Mouse (Mus musculus): ENCODE measurements around the gene Cx3cl1. TPM values are rescaled to one million over a fixed set of nuclear protein-coding genes. Genes with fewer than 3 reads are reported as not detected.

Cx3cl1 gene
- polyA plus RNA-seq, 1 experiment from 2014 or later: 6.9 TPM

DNA sequence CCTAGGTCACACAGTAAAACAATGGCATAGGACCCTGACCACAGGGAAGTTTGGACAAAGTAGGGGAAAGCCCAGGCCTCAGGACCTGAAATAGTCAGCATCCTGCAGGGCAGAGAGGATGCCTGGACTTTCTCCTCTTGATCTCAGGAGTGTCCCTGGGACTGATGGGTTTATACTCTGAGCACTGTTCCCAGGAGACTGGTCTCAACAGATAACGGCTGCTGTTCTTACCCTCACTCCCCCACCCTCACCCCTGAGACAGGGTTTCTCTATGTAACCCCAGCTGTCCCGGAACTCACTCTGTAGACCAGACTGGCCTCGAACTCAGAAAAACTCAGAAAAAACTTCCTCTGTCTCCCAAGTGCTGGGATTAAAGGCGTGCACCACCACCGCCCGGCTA is 36.6 kb downstream of the Cx3cl1 start:
- H3K27me3 ChIP-seq: no peaks in the 10 kb centered on the region
- no peaks in the 10 kb centered on the region for H3K36me3 ChIP-seq (ENCODE audit: poor library complexity, severe bottlenecking)
- no peak overlapping the region for H3K4me2 ChIP-seq
- H3K27ac ChIP-seq: no peak overlapping the region
- 86% methylated on average over 6 of the region's 6 CpGs for WGBS
- no peak overlapping the region for H3K9ac ChIP-seq
- no peaks in the 10 kb centered on the region for H3K9me3 ChIP-seq (replicated peaks)
- no peak for ATAC-seq
- H3K4me1 ChIP-seq: peaks cover 6% of the 10 kb centered on the region; the same call in 1 of the 2 replicates
- H3K4me3 ChIP-seq: no peak overlapping the region

DNA sequence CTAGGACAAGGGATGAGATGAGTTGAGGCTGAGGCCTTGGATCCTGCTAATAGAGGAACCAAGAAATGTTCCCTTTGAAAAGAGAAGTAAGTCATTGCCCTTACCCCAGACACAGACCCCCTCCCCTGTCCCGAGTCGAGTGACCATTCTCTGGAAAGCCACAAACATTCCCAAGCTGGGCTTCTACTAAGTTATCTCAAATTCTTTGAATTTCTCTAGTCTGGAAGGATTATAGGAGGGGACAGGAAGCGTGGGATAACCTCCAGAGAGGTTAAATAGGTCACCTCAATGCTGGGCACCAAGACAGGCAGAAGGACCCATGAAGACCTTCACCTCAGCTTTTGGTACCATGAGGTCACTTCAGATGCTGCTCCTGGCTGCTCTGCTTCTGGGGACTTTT is 38.3 kb downstream of the Cx3cl1 start, which contains the start of gene Ccl17:
Gene Ccl17 (plus strand): TSS at position 301 of the 400 bp plus-strand sequence.
- Histone ChIP-seq H3K4me3 (no peak within 1 kb of the TSS), H3K36me3 (ENCODE audit: poor library complexity, severe bottlenecking) (no peaks in the 10 kb centered on the region), H3K9me3 (replicated peaks) (no peaks in the 10 kb centered on the region), H3K4me1 (peaks cover 6% of the 10 kb centered on the region; the same call in 1 of the 2 replicates), H3K9ac (no peak within 1 kb of the TSS), H3K4me2 (no peak within 1 kb of the TSS), H3K27me3 (no peaks in the 10 kb centered on the region), H3K27ac (no peak within 1 kb of the TSS)
- 84% methylated on average over 3 of the region's 3 CpGs for WGBS
- no peak for ATAC-seq

DNA sequence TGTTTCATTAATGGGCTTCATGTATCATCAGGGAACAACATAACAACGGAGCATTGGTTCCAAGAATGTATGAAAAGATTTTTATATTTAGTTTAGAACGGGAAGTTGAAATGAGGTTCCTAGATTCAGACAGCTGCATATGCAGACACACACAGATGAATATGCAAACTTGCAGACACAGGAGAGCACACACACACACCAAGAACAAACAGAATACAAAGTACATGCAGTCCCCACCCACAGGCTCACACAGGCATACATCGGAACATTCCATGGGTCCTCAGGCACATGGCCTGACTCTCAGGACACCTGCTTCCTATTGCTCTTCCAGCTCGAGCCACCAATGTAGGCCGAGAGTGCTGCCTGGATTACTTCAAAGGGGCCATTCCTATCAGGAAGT is 39.0 kb downstream of the Cx3cl1 start:
- no peak overlapping the region for H3K4me3 ChIP-seq
- ATAC-seq: no peak
- H3K9me3 ChIP-seq (replicated peaks): no peaks in the 10 kb centered on the region
- WGBS: 85% methylated on average over 5 of the region's 5 CpGs
- H3K27me3 ChIP-seq: no peaks in the 10 kb centered on the region
- peaks cover 6% of the 10 kb centered on the region; the same call in 1 of the 2 replicates for H3K4me1 ChIP-seq
- no peak overlapping the region for H3K4me2 ChIP-seq
- no peaks in the 10 kb centered on the region for H3K36me3 ChIP-seq (ENCODE audit: poor library complexity, severe bottlenecking)
- H3K27ac ChIP-seq: no peak overlapping the region
- H3K9ac ChIP-seq: no peak overlapping the region

DNA sequence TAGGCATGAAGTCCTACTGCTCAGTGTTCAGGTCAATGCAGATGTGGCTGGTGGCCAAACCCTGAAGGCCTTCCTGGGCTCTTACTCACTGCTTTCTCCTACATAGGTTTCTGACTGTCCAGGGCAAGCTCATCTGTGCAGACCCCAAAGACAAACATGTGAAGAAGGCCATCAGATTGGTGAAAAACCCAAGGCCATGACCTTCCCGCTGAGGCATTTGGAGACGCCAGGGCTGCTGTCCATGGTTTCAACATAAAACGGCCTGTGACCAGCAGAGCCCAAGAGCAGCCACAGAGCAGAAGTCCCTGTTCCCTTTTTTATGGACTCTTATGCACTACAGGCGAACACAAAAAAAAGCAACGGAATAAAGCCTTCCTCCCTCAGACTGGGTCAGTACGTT is 39.8 kb downstream of the Cx3cl1 start:
- WGBS: 85% methylated on average over 6 of the region's 6 CpGs

DNA sequence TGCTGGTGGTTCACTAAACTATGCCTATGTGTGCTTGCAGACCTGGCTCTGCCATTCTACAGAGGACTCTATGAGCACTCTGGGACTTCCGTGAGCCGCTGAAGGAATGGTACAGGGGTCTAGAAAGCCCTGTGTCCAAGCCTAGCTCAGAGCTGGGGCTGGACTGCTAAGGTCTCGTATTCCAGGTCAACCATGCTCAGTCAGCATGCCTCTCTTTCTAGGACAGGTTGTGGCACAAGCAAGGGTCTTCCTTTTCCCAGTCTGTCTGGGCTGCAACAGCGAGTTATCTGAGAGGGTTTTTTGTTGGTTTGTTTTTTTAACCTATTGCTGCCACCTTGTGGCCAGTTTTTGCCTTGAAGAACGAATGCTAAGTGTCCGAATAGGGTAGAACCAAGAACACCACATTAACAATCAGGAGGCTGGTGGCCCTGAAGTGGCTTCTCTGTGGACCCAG is 40.9 kb downstream of the Cx3cl1 start:
- ATAC-seq: peak; percentile 76
- Histone ChIP-seq H3K27ac (peak overlapping the region; percentile 10; the same call in 1 of the 2 replicates), H3K9ac (peak overlapping the region; percentile 36), H3K9me3 (replicated peaks) (no peaks in the 10 kb centered on the region), H3K4me2 (peak overlapping the region; percentile 49), H3K27me3 (no peaks in the 10 kb centered on the region), H3K4me1 (peaks cover 6% of the 10 kb centered on the region; the same call in 1 of the 2 replicates), H3K36me3 (ENCODE audit: poor library complexity, severe bottlenecking) (no peaks in the 10 kb centered on the region), H3K4me3 (peak overlapping the region; percentile 26)
- WGBS: 26% methylated on average over 6 of the region's 6 CpGs

More for the DNA sequence above, 39.8 kb downstream of the Cx3cl1 start:
- Histone ChIP-seq H3K4me2 (no peak overlapping the region), H3K4me3 (no peak overlapping the region), H3K4me1 (peaks cover 6% of the 10 kb centered on the region; the same call in 1 of the 2 replicates), H3K27me3 (no peaks in the 10 kb centered on the region), H3K27ac (no peak overlapping the region), H3K9me3 (replicated peaks) (no peaks in the 10 kb centered on the region), H3K9ac (no peak overlapping the region), H3K36me3 (ENCODE audit: poor library complexity, severe bottlenecking) (no peaks in the 10 kb centered on the region)
- ATAC-seq: no peak

DNA sequence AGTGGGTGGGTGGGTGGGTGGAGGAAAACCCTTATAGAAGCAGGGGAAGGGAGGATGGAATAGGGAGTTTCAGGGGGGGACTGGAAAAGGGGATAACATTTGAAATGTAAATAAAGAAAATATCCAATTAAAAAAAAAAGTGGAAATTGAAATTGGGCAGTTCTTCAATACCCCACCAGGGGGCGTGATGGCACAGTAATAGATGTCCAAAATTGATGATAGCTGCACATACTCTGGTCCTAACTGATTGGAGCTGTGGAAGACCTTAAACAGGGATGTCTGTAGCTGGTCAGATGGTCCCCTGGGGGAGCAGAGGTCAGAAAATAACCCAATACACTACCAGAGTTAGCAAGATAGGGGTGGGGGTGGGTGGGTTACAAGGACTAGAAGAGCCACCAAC is 42.7 kb downstream of the Cx3cl1 start:
- Histone ChIP-seq H3K4me3 (no peak overlapping the region), H3K9ac (no peak overlapping the region), H3K4me2 (no peak overlapping the region), H3K36me3 (ENCODE audit: poor library complexity, severe bottlenecking) (no peaks in the 10 kb centered on the region), H3K4me1 (peaks cover 6% of the 10 kb centered on the region; the same call in 1 of the 2 replicates), H3K27ac (no peak overlapping the region), H3K9me3 (replicated peaks) (no peaks in the 10 kb centered on the region), H3K27me3 (no peaks in the 10 kb centered on the region)
- ATAC-seq: no peak
- 0% methylated on average over 1 of the region's 1 CpGs for WGBS

DNA sequence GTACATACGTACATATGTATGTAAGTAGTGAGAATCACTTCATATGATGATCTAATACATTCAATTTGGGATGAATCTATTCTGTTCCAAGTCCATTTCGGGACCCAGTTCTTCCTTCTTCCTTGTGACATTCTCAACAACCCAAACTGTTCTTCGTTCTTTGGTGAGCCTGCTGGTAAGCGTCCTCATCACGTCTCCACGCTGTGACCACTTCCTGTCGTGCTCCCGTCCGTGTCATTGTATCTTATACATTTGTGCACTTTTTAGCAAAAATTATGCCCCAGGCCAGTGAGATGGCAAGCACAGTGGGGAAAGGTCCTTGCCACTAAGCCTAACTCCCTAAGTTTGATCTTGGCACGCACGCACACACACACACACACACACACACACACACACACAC is 46.1 kb downstream of the Cx3cl1 start:
- H3K4me1 ChIP-seq: no peaks in the 10 kb centered on the region
- H3K4me2 ChIP-seq: no peak overlapping the region
- no peak overlapping the region for H3K27ac ChIP-seq
- H3K9me3 ChIP-seq (replicated peaks): no peaks in the 10 kb centered on the region
- ATAC-seq: no peak
- no peaks in the 10 kb centered on the region for H3K27me3 ChIP-seq
- no peak overlapping the region for H3K9ac ChIP-seq
- H3K4me3 ChIP-seq: no peak overlapping the region
- WGBS: 93% methylated on average over 11 of the region's 11 CpGs
- peaks cover 24% of the 10 kb centered on the region for H3K36me3 ChIP-seq (ENCODE audit: poor library complexity, severe bottlenecking)

DNA sequence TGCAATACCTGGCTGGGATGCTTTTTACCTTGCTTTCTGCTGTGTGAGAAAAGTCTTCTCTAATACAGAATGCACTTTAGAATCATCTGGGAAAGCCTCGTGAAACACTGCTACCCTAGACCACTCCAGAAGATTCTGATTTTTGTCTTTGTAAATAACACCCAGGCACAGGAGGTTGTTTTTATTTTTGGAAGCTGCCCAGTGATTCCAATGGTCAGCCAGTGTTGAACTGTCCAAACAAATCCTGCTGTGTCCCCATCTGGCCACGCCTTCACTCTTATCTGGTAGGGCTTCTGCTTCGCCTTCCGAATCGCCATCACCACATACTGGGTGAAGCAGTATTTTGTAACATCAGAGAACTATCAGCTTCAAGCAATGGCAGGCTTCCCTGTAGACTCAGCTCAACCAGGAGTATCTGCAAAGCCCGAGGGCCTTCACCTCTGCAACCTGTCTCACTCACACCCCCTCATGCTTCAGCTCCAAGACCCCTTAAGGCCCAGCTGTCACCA is 47.9 kb downstream of the Cx3cl1 start:
- Histone ChIP-seq H3K9me3 (replicated peaks) (no peaks in the 10 kb centered on the region), H3K4me2 (no peak overlapping the region), H3K27ac (no peak overlapping the region), H3K4me1 (no peaks in the 10 kb centered on the region), H3K36me3 (ENCODE audit: poor library complexity, severe bottlenecking) (peaks cover 41% of the 10 kb centered on the region), H3K27me3 (no peaks in the 10 kb centered on the region), H3K4me3 (no peak overlapping the region), H3K9ac (no peak overlapping the region)
- ATAC-seq: no peak
- 91% methylated on average over 6 of the region's 6 CpGs for WGBS

DNA sequence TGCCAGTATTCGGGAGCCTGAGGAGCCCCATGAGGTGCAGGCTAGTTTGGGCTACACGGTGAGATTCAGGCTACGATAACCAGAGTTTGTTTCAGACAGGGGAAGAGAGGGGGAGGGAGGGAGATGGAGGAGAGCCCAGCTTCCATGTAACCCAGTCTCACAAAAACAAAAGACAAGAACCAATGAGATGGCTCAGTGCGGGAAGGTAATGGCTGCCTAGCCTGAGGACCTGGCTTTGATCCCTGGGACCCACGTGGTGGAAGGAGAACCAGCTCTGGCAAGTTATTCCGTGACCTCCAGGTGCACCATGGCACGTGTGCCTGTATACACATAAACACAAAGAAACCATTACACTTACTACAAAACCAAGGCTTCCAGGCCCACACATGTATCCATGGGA is 48.7 kb downstream of the Cx3cl1 start:
- Histone ChIP-seq H3K9me3 (replicated peaks) (no peaks in the 10 kb centered on the region), H3K27me3 (no peaks in the 10 kb centered on the region), H3K4me1 (no peaks in the 10 kb centered on the region), H3K4me2 (no peak overlapping the region), H3K36me3 (ENCODE audit: poor library complexity, severe bottlenecking) (peaks cover 49% of the 10 kb centered on the region), H3K4me3 (no peak overlapping the region), H3K27ac (no peak overlapping the region), H3K9ac (no peak overlapping the region)
- WGBS: 92% methylated on average over 7 of the region's 7 CpGs
- ATAC-seq: no peak

DNA sequence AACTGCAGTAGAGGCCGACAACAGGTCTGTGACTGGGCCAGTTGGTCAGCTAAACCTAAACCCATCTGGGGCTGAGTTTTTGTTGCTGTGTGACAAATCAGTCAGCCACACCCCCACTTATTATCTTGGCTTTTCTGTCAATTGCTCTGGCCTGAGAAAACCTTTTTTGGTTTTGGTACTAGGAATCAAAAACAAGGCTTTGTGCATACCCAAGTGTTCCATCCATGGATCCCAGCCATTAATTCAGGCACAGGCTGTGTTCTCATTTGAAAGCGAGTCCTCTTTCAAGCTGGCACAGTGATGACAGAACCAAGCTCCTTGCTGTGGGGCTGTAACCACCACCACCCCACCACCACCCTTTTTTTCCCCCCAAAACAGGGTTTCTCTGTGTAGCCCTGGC is 49.6 kb downstream of the Cx3cl1 start:
- Histone ChIP-seq H3K36me3 (ENCODE audit: poor library complexity, severe bottlenecking) (peaks cover 57% of the 10 kb centered on the region), H3K9me3 (replicated peaks) (no peaks in the 10 kb centered on the region), H3K27me3 (no peaks in the 10 kb centered on the region), H3K9ac (no peak overlapping the region), H3K4me3 (no peak overlapping the region), H3K27ac (no peak overlapping the region), H3K4me2 (no peak overlapping the region), H3K4me1 (no peaks in the 10 kb centered on the region)
- WGBS: 92% methylated on average over 2 of the region's 2 CpGs
- ATAC-seq: no peak

DNA sequence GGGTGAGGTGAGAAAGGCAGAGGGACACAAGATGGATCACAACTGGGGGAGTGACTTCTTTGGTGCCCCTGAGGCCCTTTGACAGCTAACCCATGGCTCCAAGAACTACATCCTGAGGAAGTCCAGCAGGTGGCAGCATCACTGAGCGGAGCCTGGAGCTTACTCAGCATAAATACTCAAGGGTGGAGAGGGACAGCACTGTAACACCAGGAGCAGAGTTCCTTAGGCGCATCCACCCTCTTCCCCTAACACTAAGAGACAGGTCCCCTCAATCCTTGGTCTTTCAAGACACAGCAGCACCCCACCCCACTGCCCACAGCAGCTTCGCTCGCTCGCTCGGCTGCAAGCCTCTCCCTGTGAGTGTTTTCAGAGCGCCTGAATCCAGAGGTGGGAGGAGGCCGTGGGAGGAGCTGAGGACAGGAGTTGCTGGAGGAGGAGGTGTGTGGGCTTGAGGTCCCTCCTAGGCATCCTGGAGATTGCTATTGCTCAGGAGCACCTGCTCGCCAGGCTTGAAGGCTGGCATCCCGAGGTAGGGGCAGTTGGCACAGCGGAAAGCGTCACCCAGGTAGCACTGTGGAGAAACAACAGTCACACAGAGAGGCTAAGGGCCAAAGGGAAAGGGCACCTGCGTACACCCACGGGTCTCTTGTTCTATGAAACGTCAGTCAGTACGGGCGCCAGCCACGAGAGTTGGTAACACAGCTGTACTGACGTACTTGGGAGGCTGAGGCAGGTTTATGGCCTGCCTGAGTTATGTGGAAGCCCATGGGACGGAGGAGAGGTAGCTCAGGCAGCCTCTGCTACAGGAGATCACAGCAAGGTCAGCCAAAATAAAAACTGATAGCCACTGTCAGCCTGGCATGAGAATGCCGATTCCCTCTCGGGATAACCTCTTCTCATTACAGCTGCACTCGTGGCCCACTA is 51.1 kb downstream of the Cx3cl1 start:
- no peaks in the 10 kb centered on the region for H3K27me3 ChIP-seq
- no peaks in the 10 kb centered on the region for H3K9me3 ChIP-seq (replicated peaks)
- no peak overlapping the region for H3K27ac ChIP-seq
- 80% methylated on average over 23 of the region's 23 CpGs for WGBS
- no peak overlapping the region for H3K4me3 ChIP-seq
- no peak overlapping the region for H3K9ac ChIP-seq
- H3K4me1 ChIP-seq: no peaks in the 10 kb centered on the region
- peaks cover 70% of the 10 kb centered on the region for H3K36me3 ChIP-seq (ENCODE audit: poor library complexity, severe bottlenecking)
- ATAC-seq: peak; percentile 61
- H3K4me2 ChIP-seq: no peak overlapping the region

DNA sequence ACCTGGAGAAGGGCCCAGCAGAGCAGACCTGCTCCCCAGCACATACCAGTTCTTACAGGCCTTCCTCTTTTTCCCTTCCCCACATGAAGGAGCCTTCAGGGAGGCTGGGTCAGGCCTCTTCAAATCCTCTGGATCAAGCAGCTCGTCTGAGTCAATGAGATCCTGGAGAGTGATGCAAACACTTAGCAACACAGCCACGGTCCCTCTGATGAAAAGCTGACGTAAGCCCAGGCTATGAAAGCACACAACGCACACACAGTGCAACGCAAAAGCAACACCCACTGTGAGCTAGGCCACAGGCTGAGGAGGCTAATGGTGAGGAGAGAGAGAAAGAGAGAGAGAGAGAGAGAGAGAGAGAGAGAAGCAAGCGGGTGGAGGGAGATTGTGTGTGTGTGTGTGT is 53.4 kb downstream of the Cx3cl1 start:
- no peak overlapping the region for H3K27ac ChIP-seq
- H3K9me3 ChIP-seq (replicated peaks): no peaks in the 10 kb centered on the region
- no peak overlapping the region for H3K4me3 ChIP-seq
- no peak overlapping the region for H3K9ac ChIP-seq
- peaks cover 85% of the 10 kb centered on the region for H3K36me3 ChIP-seq (ENCODE audit: poor library complexity, severe bottlenecking)
- 88% methylated on average over 6 of the region's 6 CpGs for WGBS
- H3K4me2 ChIP-seq: no peak overlapping the region
- no peaks in the 10 kb centered on the region for H3K27me3 ChIP-seq
- H3K4me1 ChIP-seq: no peaks in the 10 kb centered on the region
- ATAC-seq: no peak
